Mouse (Mus musculus): ENCODE results near the gene Xpnpep2. TPM values are rescaled to one million over a fixed set of nuclear protein-coding genes. Genes with fewer than 3 reads are reported as not detected.

The Xpnpep2 gene
- polyA plus RNA-seq, 1 experiment from 2014 or later: 1.1 TPM

- Histone ChIP-seq H3K9me3 (no peaks in the 10 kb centered on the region), H3K4me1 (peaks cover 5% of the 10 kb centered on the region; the same call in 1 of the 2 replicates), H3K27ac (no peak overlapping the region), H3K27me3 (ENCODE audit: insufficient read depth, poor library complexity, severe bottlenecking) (peaks cover 20% of the 10 kb centered on the region), H3K36me3 (no peaks in the 10 kb centered on the region), H3K4me3 (no peak overlapping the region)
- DNase-seq (ENCODE audit: low spot score): no peak
- WGBS: 81% methylated on average over 4 of the region's 4 CpGs
Measured at GRCm38 (mm10) chrX:48136935-48137334, 28.4 kb downstream of the Xpnpep2 start.

DNA sequence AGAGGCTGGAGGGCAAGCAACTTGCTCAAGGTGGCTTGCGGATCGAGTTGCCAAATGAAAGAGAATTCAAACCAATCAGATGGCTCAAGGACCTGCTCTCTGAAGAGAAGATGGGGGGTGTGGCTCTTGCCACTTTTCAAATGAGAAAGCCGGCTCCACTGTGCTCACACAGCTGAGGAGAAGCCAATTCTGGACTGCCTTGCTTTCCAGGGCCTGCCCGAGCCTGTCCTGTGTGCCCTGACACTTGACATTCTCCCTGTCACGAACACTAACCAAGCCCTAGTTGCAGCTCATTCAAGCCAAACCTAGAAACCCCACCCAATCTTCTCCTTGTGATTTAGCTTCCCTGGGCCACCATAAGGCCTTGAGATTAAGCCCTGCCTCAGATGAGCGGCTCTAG, 29.5 kb downstream of the Xpnpep2 start:
- Histone ChIP-seq H3K4me1 (peaks cover 5% of the 10 kb centered on the region; the same call in 1 of the 2 replicates), H3K9me3 (no peaks in the 10 kb centered on the region), H3K27ac (no peak overlapping the region), H3K27me3 (ENCODE audit: insufficient read depth, poor library complexity, severe bottlenecking) (peaks cover 20% of the 10 kb centered on the region), H3K4me3 (no peak overlapping the region), H3K36me3 (no peaks in the 10 kb centered on the region)
- WGBS: 57% methylated on average over 6 of the region's 6 CpGs
- no peak for DNase-seq (ENCODE audit: low spot score)

DNA sequence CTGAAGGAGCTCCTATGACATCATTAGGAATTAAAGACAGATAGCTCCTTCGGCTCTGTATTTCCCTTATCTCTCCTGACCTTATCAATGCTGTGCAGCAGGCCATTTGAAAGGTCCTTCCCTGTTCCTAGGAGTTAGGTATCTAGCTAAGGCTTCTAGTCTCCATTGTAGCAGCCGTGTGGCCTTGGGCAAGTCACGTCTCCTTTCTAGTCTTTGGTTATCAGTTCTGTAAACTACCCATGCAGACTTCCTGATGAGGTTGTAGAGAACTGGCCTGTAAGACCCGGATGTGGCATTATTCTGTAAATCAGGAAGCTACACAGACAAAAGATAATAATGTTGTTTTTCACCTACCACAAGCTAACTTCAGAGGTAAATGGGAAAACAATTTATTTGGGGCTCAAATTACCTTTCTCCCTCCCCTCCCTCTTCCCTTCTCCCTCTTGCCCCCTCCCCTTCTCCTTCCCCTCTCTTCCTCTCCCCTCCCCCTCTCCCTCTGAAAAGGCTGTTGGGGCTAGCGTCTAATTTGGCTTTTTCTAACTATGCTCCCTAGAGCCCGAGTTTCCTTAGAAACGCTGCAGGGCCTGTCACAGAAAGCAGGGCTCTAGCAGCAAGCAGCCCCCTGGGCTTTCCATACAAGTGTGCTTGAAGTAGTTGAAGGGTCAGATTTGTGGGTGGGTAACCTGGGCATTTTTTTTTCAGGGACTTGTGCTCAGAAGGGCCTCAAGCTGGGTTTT, 30.2 kb downstream of the Xpnpep2 start:
- 42% methylated on average over 7 of the region's 7 CpGs for WGBS
- DNase-seq (ENCODE audit: low spot score): peak; percentile 31
- peaks cover 5% of the 10 kb centered on the region; the same call in 1 of the 2 replicates for H3K4me1 ChIP-seq
- H3K27me3 ChIP-seq (ENCODE audit: insufficient read depth, poor library complexity, severe bottlenecking): peaks cover 20% of the 10 kb centered on the region
- H3K36me3 ChIP-seq: no peaks in the 10 kb centered on the region
- no peak overlapping the region for H3K27ac ChIP-seq
- no peaks in the 10 kb centered on the region for H3K9me3 ChIP-seq
- no peak overlapping the region for H3K4me3 ChIP-seq

DNA sequence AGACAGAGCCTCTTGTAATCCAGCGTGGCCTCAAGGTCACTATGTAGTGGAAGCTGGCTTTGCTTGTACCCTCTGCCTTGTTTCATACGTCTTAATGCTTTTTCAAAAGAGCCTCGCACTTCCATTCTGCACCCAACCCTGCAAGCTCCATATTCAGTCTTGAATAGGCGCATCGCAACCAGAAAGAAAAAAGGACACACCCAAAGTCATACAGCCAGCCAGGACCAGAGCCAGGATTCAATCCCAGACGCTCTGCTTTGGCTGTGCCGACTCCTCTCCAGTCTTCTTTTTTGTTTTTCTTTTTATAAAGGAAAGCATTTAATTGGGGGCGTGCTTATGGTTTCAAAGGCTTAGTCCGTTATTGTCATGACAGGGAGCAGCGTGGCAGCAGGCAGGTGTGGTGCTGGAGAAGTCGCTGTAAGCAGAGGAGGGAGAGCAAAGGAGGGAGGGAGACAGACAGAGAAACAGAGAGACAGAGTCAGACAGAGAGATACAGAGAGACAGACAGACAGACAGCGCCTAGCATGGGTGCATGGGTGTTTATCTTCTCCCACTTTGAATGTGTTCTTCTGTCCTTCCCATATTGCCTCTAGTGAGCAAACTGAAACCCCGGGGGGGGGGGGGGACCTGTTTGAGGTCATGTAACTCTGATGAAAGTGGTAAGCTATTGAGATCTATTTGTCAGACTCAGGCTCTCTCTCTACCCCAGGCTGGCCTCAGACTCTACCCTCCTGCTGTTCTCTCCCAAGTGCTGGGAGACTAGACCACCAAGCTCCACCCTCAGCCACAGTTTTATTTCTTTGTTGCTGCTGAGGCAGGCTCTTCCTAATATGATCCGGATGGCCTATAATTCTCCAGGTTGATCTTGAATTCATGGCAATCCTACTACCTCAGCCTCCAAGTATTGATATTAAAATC, 31.1 kb downstream of the Xpnpep2 start:
- Histone ChIP-seq H3K36me3 (no peaks in the 10 kb centered on the region), H3K9me3 (no peaks in the 10 kb centered on the region), H3K27ac (no peak overlapping the region), H3K27me3 (ENCODE audit: insufficient read depth, poor library complexity, severe bottlenecking) (peaks cover 20% of the 10 kb centered on the region), H3K4me1 (peaks cover 5% of the 10 kb centered on the region; the same call in 1 of the 2 replicates), H3K4me3 (no peak overlapping the region)
- peak; percentile 28 for DNase-seq (ENCODE audit: low spot score)
- WGBS: 64% methylated on average over 14 of the region's 14 CpGs

DNA sequence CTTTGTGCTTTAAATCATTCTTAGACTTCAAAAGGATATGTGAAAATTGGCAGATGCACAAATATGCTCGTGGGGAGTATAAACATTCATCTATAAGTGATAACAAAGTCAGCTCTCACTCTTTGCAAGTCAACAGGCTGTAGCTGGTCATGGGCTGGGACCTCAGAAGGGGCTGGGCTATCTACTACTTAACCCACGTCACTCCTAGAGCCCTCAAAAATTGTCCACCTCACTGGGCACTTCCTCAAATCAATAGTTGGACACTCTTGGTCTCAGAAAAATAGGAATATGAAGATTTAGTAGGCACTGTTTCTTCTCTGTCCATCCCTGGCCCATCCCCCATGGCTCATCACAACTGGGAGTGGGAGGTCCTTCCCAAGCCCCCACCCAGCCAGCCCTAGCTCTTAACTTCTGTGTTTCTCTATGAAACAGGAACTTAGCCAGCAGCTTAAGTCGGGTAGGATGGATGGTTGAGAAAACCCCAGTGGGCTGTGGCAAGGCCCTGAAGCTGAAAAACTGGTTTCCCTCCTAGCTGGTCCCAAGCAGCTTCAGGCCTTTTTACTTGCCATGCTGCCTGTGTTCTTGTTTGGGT, 31.9 kb downstream of the Xpnpep2 start:
- 57% methylated on average over 3 of the region's 3 CpGs for WGBS
- no peaks in the 10 kb centered on the region for H3K36me3 ChIP-seq

GRCm38 (mm10) chrX:48141481-48141880, 33.0 kb downstream of the Xpnpep2 start:
- Histone ChIP-seq H3K27ac (no peak overlapping the region), H3K4me1 (peaks cover 5% of the 10 kb centered on the region; the same call in 1 of the 2 replicates), H3K27me3 (ENCODE audit: insufficient read depth, poor library complexity, severe bottlenecking) (peaks cover 6% of the 10 kb centered on the region; the same call in 1 of the 2 replicates), H3K4me3 (no peak overlapping the region), H3K36me3 (no peaks in the 10 kb centered on the region), H3K9me3 (no peaks in the 10 kb centered on the region)
- peak; percentile 22 for DNase-seq (ENCODE audit: low spot score)
- 57% methylated on average over 6 of the region's 6 CpGs for WGBS

More for the DNA sequence above, 31.9 kb downstream of the Xpnpep2 start:
- peak; percentile 16 for DNase-seq (ENCODE audit: low spot score)
- Histone ChIP-seq H3K4me1 (peaks cover 5% of the 10 kb centered on the region; the same call in 1 of the 2 replicates), H3K9me3 (no peaks in the 10 kb centered on the region), H3K27me3 (ENCODE audit: insufficient read depth, poor library complexity, severe bottlenecking) (peaks cover 14% of the 10 kb centered on the region), H3K27ac (no peak overlapping the region), H3K4me3 (no peak overlapping the region)

DNA sequence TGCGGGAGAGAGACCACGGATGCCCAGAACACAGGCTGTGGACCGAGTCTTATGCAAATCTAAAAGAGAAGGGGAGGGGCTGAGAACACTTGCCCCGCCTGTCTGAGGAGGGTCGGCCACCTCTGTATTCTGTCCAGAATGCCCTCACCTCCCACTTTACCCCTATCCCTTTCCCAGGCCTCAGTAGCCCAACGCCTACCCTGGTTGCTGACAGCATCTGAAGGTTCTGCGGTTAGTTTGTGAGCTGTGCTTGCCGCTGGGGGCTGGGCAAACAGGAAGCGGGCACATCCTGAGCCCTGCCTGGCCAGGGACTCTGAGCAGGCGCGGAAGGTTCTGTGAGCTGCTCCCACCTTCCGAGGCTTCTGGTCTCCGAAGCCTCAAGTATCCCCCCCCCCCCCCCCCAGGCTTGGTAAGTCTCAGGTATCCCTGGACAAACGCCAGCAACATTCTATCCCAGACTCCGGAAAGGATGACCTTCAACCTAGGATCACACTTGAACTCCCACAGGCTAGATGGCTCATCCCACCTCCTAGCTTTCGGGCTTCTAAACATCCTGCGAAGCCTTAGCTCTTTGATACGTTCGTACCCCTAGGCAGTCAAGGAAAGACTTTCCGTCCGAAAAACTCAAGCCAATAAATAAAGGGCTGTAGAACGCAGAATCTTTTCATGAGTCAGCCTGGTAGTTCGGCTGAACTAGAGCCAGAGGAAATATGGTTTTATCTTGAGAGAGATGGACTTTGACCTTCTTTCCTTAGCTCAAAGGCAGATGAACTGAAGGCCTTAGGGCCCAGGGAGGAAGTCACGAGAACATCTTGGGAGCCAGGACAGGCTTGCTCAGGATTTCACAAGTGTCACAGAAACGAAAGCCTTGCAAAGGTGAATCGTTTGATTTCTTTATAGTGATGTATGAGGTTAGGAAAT, 35.1 kb downstream of the Xpnpep2 start:
- no peaks in the 10 kb centered on the region for H3K36me3 ChIP-seq
- no peaks in the 10 kb centered on the region for H3K4me1 ChIP-seq
- 48% methylated on average over 26 of the region's 26 CpGs for WGBS
- peak overlapping the region; percentile 45; the same call in 1 of the 2 replicates for H3K4me3 ChIP-seq
- DNase-seq (ENCODE audit: low spot score): no peak
- no peak overlapping the region; the same call in 1 of the 2 replicates for H3K27ac ChIP-seq
- no peaks in the 10 kb centered on the region for H3K9me3 ChIP-seq
- H3K27me3 ChIP-seq (ENCODE audit: insufficient read depth, poor library complexity, severe bottlenecking): peaks cover 3% of the 10 kb centered on the region; the same call in 1 of the 2 replicates

GRCm38 (mm10) chrX:48146262-48146661, 37.7 kb downstream of the Xpnpep2 start, which contains the start of gene Sash3:
Gene Sash3 (plus strand): TSS chrX:48146436.
- DNase-seq (ENCODE audit: low spot score): no peak
- Histone ChIP-seq H3K9me3 (no peaks in the 10 kb centered on the region), H3K4me3 (no peak within 1 kb of the TSS), H3K36me3 (no peaks in the 10 kb centered on the region), H3K27ac (no peak within 1 kb of the TSS), H3K4me1 (no peaks in the 10 kb centered on the region), H3K27me3 (ENCODE audit: insufficient read depth, poor library complexity, severe bottlenecking) (peaks cover 3% of the 10 kb centered on the region; the same call in 1 of the 2 replicates)
- WGBS: 78% methylated on average over 4 of the region's 4 CpGs

- Histone ChIP-seq H3K9me3 (no peaks in the 10 kb centered on the region), H3K36me3 (no peaks in the 10 kb centered on the region), H3K4me1 (no peaks in the 10 kb centered on the region), H3K27ac (no peak overlapping the region), H3K27me3 (ENCODE audit: insufficient read depth, poor library complexity, severe bottlenecking) (peaks cover 3% of the 10 kb centered on the region; the same call in 1 of the 2 replicates), H3K4me3 (no peak overlapping the region)
- WGBS: 80% methylated on average over 2 of the region's 2 CpGs
- DNase-seq (ENCODE audit: low spot score): no peak
Measured at GRCm38 (mm10) chrX:48147226-48147625, 38.7 kb downstream of the Xpnpep2 start.

GRCm38 (mm10) chrX:48147741-48148186, 39.2 kb downstream of the Xpnpep2 start:
- DNase-seq (ENCODE audit: low spot score): no peak
- 79% methylated on average over 7 of the region's 7 CpGs for WGBS
- peaks cover 3% of the 10 kb centered on the region; the same call in 1 of the 2 replicates for H3K27me3 ChIP-seq (ENCODE audit: insufficient read depth, poor library complexity, severe bottlenecking)
- no peaks in the 10 kb centered on the region for H3K4me1 ChIP-seq
- no peaks in the 10 kb centered on the region for H3K9me3 ChIP-seq
- H3K36me3 ChIP-seq: no peaks in the 10 kb centered on the region
- H3K4me3 ChIP-seq: no peak overlapping the region
- no peak overlapping the region for H3K27ac ChIP-seq

- H3K27me3 ChIP-seq (ENCODE audit: insufficient read depth, poor library complexity, severe bottlenecking): peaks cover 4% of the 10 kb centered on the region; the same call in 1 of the 2 replicates
- H3K9me3 ChIP-seq: no peaks in the 10 kb centered on the region
- H3K4me3 ChIP-seq: no peak overlapping the region
- 74% methylated on average over 7 of the region's 7 CpGs for WGBS
- H3K36me3 ChIP-seq: no peaks in the 10 kb centered on the region
- DNase-seq (ENCODE audit: low spot score): no peak
- no peaks in the 10 kb centered on the region for H3K4me1 ChIP-seq
- no peak overlapping the region for H3K27ac ChIP-seq
Measured at GRCm38 (mm10) chrX:48152106-48152505, 43.6 kb downstream of the Xpnpep2 start.

Data from heart, embryonic 10.5 days (tissue).